Mouse (Mus musculus) CH12.LX (cell line): ENCODE results near the gene Rbm8a. TPM values are rescaled to one million over a fixed set of nuclear protein-coding genes. Genes with fewer than 3 reads are reported as not detected.

Experiments
- DNase-seq: peaks from one replicate; pipeline ENCODE4 v3.0.0-alpha.2; 2013; ENCODE audit errors: extremely low read depth
- H3K27ac ChIP-seq: 2 replicates; pipeline ENCODE4 v1.5.1; 2012; ENCODE audit warnings: low read depth, mild to moderate bottlenecking, control low read depth, moderate library complexity; ENCODE audit not compliant: insufficient read depth
- H3K27me3 ChIP-seq: replicated peaks from 2 replicates; pipeline ENCODE3; 2012; ENCODE audit warnings: inconsistent platforms
- H3K36me3 ChIP-seq, 2 experiments: replicated peaks in 1 of 2; 2 replicates each; pipeline versions ENCODE3 to v1.6.1; 2012; ENCODE audit warnings: inconsistent platforms in 1 of 2, low read length in 1 of 2, mild to moderate bottlenecking in 1 of 2, mixed read lengths in 1 of 2, moderate library complexity in 1 of 2; ENCODE audit not compliant: control insufficient read depth in 1 of 2, insufficient read depth in 1 of 2
- H3K4me1 ChIP-seq, 2 experiments: 2 replicates each; pipeline ENCODE4 v1.6.1; 2012; ENCODE audit warnings: inconsistent platforms in 1 of 2, moderate library complexity in 1 of 2; ENCODE audit not compliant: insufficient read depth in 2 of 2, control insufficient read depth in 1 of 2
- H3K4me2 ChIP-seq: 2 replicates; pipeline ENCODE4 v1.6.1; 2012; ENCODE audit warnings: low read depth, mild to moderate bottlenecking, control low read depth; ENCODE audit not compliant: poor library complexity, insufficient read depth, severe bottlenecking
- H3K4me3 ChIP-seq, 3 experiments: fragments of 150-350 bp in 1 of 3; sonication (generic) in 1 of 3; replicated peaks in 1 of 3; 2 replicates each; pipeline versions ENCODE3 to v1.5.1; 2011 to 2012; ENCODE audit warnings: low read depth in 2 of 3, low read length in 2 of 3, mild to moderate bottlenecking in 2 of 3, moderate library complexity in 2 of 3, control low read depth in 1 of 3, improper control_type of control experiment in 1 of 3, inconsistent platforms in 1 of 3, mixed read lengths in 1 of 3; ENCODE audit not compliant: poor library complexity in 1 of 3
- H3K79me2 ChIP-seq: replicated peaks from 2 replicates; pipeline ENCODE4 v1.6.1; 2012; ENCODE audit warnings: mild to moderate bottlenecking, moderate library complexity; ENCODE audit not compliant: control insufficient read depth, poor library complexity, insufficient read depth, severe bottlenecking; ENCODE audit errors: extremely low read depth
- H3K9ac ChIP-seq: 2 replicates; pipeline ENCODE4 v1.6.1; 2012; ENCODE audit warnings: low read depth, mild to moderate bottlenecking, control low read depth, moderate library complexity; ENCODE audit not compliant: insufficient read depth
- H3K9me3 ChIP-seq: replicated peaks from 2 replicates; pipeline ENCODE3; 2012; ENCODE audit warnings: low read length, inconsistent platforms, mixed read lengths
- CHD2 ChIP-seq: IDR thresholded peaks from 2 replicates; pipeline ENCODE4 v1.6.1; 2011; ENCODE audit warnings: low read length, improper control_type of control experiment
- E2F4 ChIP-seq: IDR thresholded peaks from 2 replicates; pipeline ENCODE4 v1.6.1; 2011; ENCODE audit warnings: low read depth, low read length, improper control_type of control experiment; ENCODE audit not compliant: insufficient replicate concordance
- EP300 ChIP-seq: IDR thresholded peaks from 2 replicates; pipeline ENCODE4 v1.6.1; 2011; ENCODE audit warnings: low read length, improper control_type of control experiment
- HCFC1 ChIP-seq: IDR thresholded peaks from 2 replicates; pipeline ENCODE4 v1.6.1; 2012; ENCODE audit warnings: low read depth, mild to moderate bottlenecking, inconsistent platforms, low read length, improper control_type of control experiment
- IRF4 ChIP-seq: IDR thresholded peaks from 2 replicates; pipeline ENCODE4 v1.6.1; 2014; ENCODE audit warnings: low read depth, mild to moderate bottlenecking, inconsistent platforms, low read length, improper control_type of control experiment
- JUN ChIP-seq: IDR thresholded peaks from 2 replicates; pipeline ENCODE4 v1.6.1; 2011; ENCODE audit warnings: low read depth, mild to moderate bottlenecking, low read length, improper control_type of control experiment, moderate library complexity; ENCODE audit not compliant: insufficient read depth
- JUND ChIP-seq: conservative IDR thresholded peaks from 2 replicates; pipeline ENCODE4 v1.6.1; 2011; ENCODE audit warnings: low read depth, low read length, improper control_type of control experiment
- MAX ChIP-seq: IDR thresholded peaks from 2 replicates; pipeline ENCODE4 v1.6.1; 2011; ENCODE audit warnings: low read length, improper control_type of control experiment
- MEF2A ChIP-seq: IDR thresholded peaks from 2 replicates; pipeline ENCODE4 v1.6.1; 2014; ENCODE audit warnings: low read depth, mild to moderate bottlenecking, inconsistent platforms, low read length, improper control_type of control experiment, borderline replicate concordance
- MXI1 ChIP-seq: IDR thresholded peaks from 2 replicates; pipeline ENCODE4 v1.6.1; 2011; ENCODE audit warnings: mild to moderate bottlenecking, low read depth, low read length, improper control_type of control experiment
- MYC ChIP-seq: IDR thresholded peaks from 2 replicates; pipeline ENCODE4 v1.6.1; 2011; ENCODE audit warnings: low read depth, mild to moderate bottlenecking, improper control_type of control experiment, low read length
- PAX5 ChIP-seq: IDR thresholded peaks from 2 replicates; pipeline ENCODE4 v1.6.1; 2012; ENCODE audit warnings: low read length, inconsistent platforms, mixed read lengths
- POLR2A ChIP-seq: IDR thresholded peaks from 2 replicates; pipeline ENCODE4 v1.6.1; 2011; ENCODE audit warnings: low read depth, mild to moderate bottlenecking, improper control_type of control experiment, low read length
- POLR2AphosphoS2 ChIP-seq: IDR thresholded peaks from 2 replicates; pipeline ENCODE4 v1.6.1; 2011; ENCODE audit warnings: low read depth, low read length, improper control_type of control experiment
- RAD21 ChIP-seq: IDR thresholded peaks from 2 replicates; pipeline ENCODE4 v1.6.1; 2011; ENCODE audit warnings: low read depth, mild to moderate bottlenecking, low read length, improper control_type of control experiment, moderate library complexity
- RCOR1 ChIP-seq: conservative IDR thresholded peaks from 2 replicates; pipeline ENCODE4 v1.6.1; 2012; ENCODE audit warnings: low read depth, mild to moderate bottlenecking, inconsistent platforms, low read length, improper control_type of control experiment
- SIN3A ChIP-seq: IDR thresholded peaks from 2 replicates; pipeline ENCODE4 v1.6.1; 2012; ENCODE audit warnings: low read length, improper control_type of control experiment, inconsistent platforms
- SMC3 ChIP-seq: IDR thresholded peaks from 2 replicates; pipeline ENCODE4 v1.6.1; 2011; ENCODE audit warnings: low read depth, low read length, improper control_type of control experiment
- TBP ChIP-seq: conservative IDR thresholded peaks from 2 replicates; pipeline ENCODE4 v1.6.1; 2011; ENCODE audit warnings: low read depth, low read length, improper control_type of control experiment
- USF2 ChIP-seq: conservative IDR thresholded peaks from 2 replicates; pipeline ENCODE4 v1.6.1; 2011; ENCODE audit warnings: low read depth, low read length, improper control_type of control experiment
- ZKSCAN1 ChIP-seq: IDR thresholded peaks from 2 replicates; pipeline ENCODE4 v1.6.1; 2012; ENCODE audit warnings: low read depth, inconsistent platforms, low read length, improper control_type of control experiment, borderline replicate concordance
- ZNF384 ChIP-seq: IDR thresholded peaks from 2 replicates; pipeline ENCODE4 v1.6.1; 2012; ENCODE audit warnings: low read depth, low read length, improper control_type of control experiment, inconsistent platforms
- dilution Hi-C: fragments of 300-500 bp; cut with MboI; formaldehyde crosslinking; loops from 2 replicates; pipeline ENCODE4 v1.14.3; 2020; ENCODE audit warnings: low sequenced_read_pairs; ENCODE audit not compliant: extremely low pct_unique_long_range_greater_than_20kb, extremely low pct_ligation_motif_present
- in situ Hi-C: fragments of 300-500 bp; cut with MboI; formaldehyde crosslinking; loops from 3 replicates; pipeline ENCODE4 v1.14.3; 2019; ENCODE audit warnings: low sequenced_read_pairs, low pct_ligation_motif_present, low pct_unique_long_range_greater_than_20kb, mixed read lengths
- polyA plus RNA-seq: library from polyadenylated mRNA; unstranded; fragments of >175 nt; gene quantifications from 2 replicates; pipeline ENCODE4 v1.2.1, GENCODE M21; 2012; ENCODE audit warnings: low read depth; ENCODE audit not compliant: insufficient read length
- total RNA-seq, 2 experiments: library from RNA; depleted of rRNA; stranded (reverse); fragments of 300-350 nt in 1 of 2; fragments of >200 nt in 1 of 2; gene quantifications; 2 replicates each; pipeline ENCODE4 v1.2.3; 2012 to 2014

Gene Rbm8a
- total and polyA plus RNA-seq, 3 experiments, result 59.7 to 187 (median 80.3) TPM

- TF ChIP-seq POLR2AphosphoS2 (peak; percentile 50; the same call in 1 of the 2 replicates), EP300 (0 out of 2 replicates have a peak, but pooled peaks have one; percentile 12), SMC3 (no peak), SIN3A (peak; percentile 1; the same call in 1 of the 2 replicates), CHD2 (peak; percentile 75; the same call in 1 of the 2 replicates), PAX5 (no peak), IRF4 (0 out of 2 replicates have a peak, but pooled peaks have one; percentile 10), POLR2A (peak; percentile 75), RCOR1 (no peak), JUND (no peak), MAX (peak; percentile 81), MXI1 (0 out of 2 replicates have a peak, but pooled peaks have one; percentile 46), MYC (peak; percentile 62), TBP (peak; percentile 61), MEF2A (peak; percentile 0; the same call in 1 of the 2 replicates), JUN (no peak), E2F4 (0 out of 2 replicates have a peak, but pooled peaks have one; percentile 11), ZNF384 (no peak), HCFC1 (peak; percentile 40)
- TF ChIP-seq, all 38 proteins: peak for 21
Observed at GRCm38 (mm10) chr3:96593790-96594560, 35.8 kb upstream of the Rbm8a start, which contains the start of gene Polr3gl (continued).

GRCm38 (mm10) chr3:96594851-96595250 is 34.9 kb upstream of the Rbm8a start:
- in situ Hi-C loops (loop anchor here (5.0 kb wide), 1 partner anchor 37 kb away; no protein-coding TSS in a partner anchor), dilution Hi-C loops (no loop called here)
- Histone ChIP-seq H3K9ac (no peak overlapping the region), H3K4me3 (no peak overlapping the region), H3K4me2 (no peak overlapping the region), H3K27ac (no peak overlapping the region), H3K36me3 (peaks cover 0 to 8% of the 10 kb centered on the region in 2 experiments), H3K79me2 (no peaks in the 10 kb centered on the region)
- no peak for TF ChIP-seq POLR2AphosphoS2
- no peak for TF ChIP-seq ZKSCAN1
- no peak for TF ChIP-seq IRF4
- no peak for TF ChIP-seq SMC3
- no peak for TF ChIP-seq RAD21
- TF ChIP-seq USF2, result no peak
- TF ChIP-seq, all 38 proteins: peak for 0
- no peaks in the 10 kb centered on the region for H3K27me3 ChIP-seq
- H3K9me3 ChIP-seq, result peaks cover 14% of the 10 kb centered on the region
- no peak for DNase-seq
- H3K4me1 ChIP-seq, result peaks cover 0 to 13% of the 10 kb centered on the region in 2 experiments; a peak in 1 of 4 replicates
